Mouse (Mus musculus): Measurements from ENCODE around the gene Ccl25. TPM values are rescaled to one million over a fixed set of nuclear protein-coding genes. Genes with fewer than 3 reads are reported as not detected.
"Not testable (repeated sequence)": the region's sequence is repeated elsewhere in the genome, so short reads cannot be mapped to it uniquely, and the experiment has no call there.

Gene Ccl25
- polyA plus RNA-seq, 1 experiment from 2014 or later, result 17.8 TPM

DNA sequence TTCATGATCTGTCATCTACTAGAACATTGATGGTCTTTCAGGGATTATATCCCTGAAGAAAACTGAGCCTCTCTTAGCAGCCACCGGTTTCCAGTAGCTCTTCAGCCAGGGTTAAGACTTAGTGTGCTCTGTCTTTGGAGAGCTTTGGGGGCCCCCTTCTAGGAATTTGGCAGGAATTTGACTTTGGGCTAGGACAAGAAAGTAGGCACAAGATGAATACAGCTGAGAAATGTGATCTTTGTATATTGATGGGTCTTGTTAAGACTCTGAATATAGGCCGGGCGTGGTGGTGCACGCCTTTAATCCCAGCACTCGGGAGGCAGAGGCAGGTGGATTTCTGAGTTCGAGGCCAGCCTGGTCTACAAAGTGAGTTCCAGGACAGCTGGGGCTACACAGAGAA lies 27.6 kb downstream of the Ccl25 start:
- not testable (repeated sequence) for H3K4me1 ChIP-seq (ENCODE audit: control insufficient read depth, insufficient read depth, low read length); H3K27ac ChIP-seq (ENCODE audit: low read depth, low read length); H3K4me3 ChIP-seq (ENCODE audit: low read depth, low read length); DNase-seq (ENCODE audit: low spot score, missing footprints); H3K27me3 ChIP-seq (ENCODE audit: control insufficient read depth, insufficient read depth, low read length); H3K9me3 ChIP-seq (ENCODE audit: control insufficient read depth, low read length); H3K36me3 ChIP-seq (ENCODE audit: control insufficient read depth, insufficient read depth, low read length); H3K4me2 ChIP-seq; ATAC-seq (ENCODE audit: low FRiP score); H3K9ac ChIP-seq (ENCODE audit: low read length)
- WGBS, result 89% methylated on average over 5 of the region's 6 CpGs

DNA sequence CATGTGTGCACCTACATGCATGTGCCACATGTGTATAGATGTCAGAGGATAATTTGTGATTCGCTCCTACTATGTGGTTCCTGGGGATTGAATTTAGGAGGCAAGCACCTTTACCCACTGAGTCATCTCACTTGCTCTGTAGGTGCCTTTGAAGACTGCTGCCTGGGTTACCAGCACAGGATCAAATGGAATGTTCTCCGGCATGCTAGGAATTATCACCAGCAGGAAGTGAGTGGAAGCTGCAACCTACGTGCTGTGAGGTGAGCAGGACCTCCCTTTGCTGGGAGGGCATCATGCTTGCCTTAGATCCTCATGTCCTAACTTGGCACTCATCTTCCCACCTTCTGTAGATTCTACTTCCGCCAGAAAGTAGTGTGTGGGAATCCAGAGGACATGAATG lies 28.7 kb downstream of the Ccl25 start:
- Histone ChIP-seq H3K4me1 (ENCODE audit: control insufficient read depth, insufficient read depth, low read length) (no peaks in the 10 kb centered on the region), H3K9me3 (ENCODE audit: control insufficient read depth, low read length) (no peaks in the 10 kb centered on the region), H3K9ac (ENCODE audit: low read length) (no peak overlapping the region), H3K4me3 (ENCODE audit: low read depth, low read length) (no peak overlapping the region), H3K36me3 (ENCODE audit: control insufficient read depth, insufficient read depth, low read length) (no peaks in the 10 kb centered on the region), H3K27me3 (ENCODE audit: control insufficient read depth, insufficient read depth, low read length) (no peaks in the 10 kb centered on the region), H3K27ac (ENCODE audit: low read depth, low read length) (no peak overlapping the region), H3K4me2 (no peak overlapping the region)
- ATAC-seq (ENCODE audit: low FRiP score), result no peak
- WGBS, result 81% methylated on average over 4 of the region's 4 CpGs
- no peak for DNase-seq (ENCODE audit: low spot score, missing footprints)

DNA sequence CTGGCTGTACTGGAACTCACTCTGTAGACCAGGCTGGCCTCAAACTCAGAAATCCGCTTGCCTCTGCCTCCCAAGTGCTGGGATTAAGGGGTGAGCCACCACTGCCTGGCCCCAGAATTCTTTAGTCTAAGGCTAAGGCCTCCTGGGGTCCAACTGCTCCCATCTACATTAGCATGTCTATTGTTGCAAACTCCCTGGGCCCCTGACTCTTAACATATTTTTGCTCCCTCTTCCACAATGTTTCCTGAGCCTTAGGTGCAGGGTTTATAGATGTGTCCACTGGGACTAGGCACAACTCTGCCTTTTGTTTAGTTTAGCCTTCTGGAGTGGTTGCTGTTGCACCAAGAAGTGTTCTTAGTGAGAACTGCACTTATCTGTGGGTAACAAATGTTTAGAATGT lies 29.5 kb downstream of the Ccl25 start:
- DNase-seq (ENCODE audit: low spot score, missing footprints) (no peak), ATAC-seq (ENCODE audit: low FRiP score) (no peak)
- no peak overlapping the region for H3K9ac ChIP-seq (ENCODE audit: low read length)
- H3K36me3 ChIP-seq (ENCODE audit: control insufficient read depth, insufficient read depth, low read length), result no peaks in the 10 kb centered on the region
- no peaks in the 10 kb centered on the region for H3K9me3 ChIP-seq (ENCODE audit: control insufficient read depth, low read length)
- no peak overlapping the region for H3K27ac ChIP-seq (ENCODE audit: low read depth, low read length)
- WGBS, result 62% methylated on average over 1 of the region's 1 CpGs
- H3K4me3 ChIP-seq (ENCODE audit: low read depth, low read length), result no peak overlapping the region
- H3K4me2 ChIP-seq, result no peak overlapping the region
- H3K4me1 ChIP-seq (ENCODE audit: control insufficient read depth, insufficient read depth, low read length), result no peaks in the 10 kb centered on the region
- H3K27me3 ChIP-seq (ENCODE audit: control insufficient read depth, insufficient read depth, low read length), result no peaks in the 10 kb centered on the region

DNA sequence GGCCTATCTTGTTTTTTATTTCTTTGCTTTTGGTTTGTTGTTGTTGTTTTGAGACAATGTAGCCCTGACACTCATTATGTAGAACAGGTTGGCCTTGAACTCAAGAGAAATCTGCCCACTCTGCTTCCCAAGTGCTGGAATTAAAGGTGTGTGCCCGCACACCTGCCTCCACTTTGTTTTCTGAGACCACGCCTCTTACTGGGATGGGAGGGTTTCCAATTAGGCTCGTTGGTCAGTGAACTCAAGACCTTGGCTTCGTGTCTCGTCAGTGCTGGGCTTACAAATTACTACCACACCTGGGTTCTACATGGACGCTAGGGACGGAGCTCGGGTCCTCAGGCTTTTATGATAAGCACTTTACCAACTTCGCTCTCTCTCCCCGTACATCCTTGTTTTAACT lies 30.4 kb downstream of the Ccl25 start:
- WGBS, result 95% methylated on average over 10 of the region's 10 CpGs
- H3K4me1 ChIP-seq (ENCODE audit: control insufficient read depth, insufficient read depth, low read length), result no peaks in the 10 kb centered on the region
- ATAC-seq (ENCODE audit: low FRiP score) (no peak), DNase-seq (ENCODE audit: low spot score, missing footprints) (no peak)
- H3K27me3 ChIP-seq (ENCODE audit: control insufficient read depth, insufficient read depth, low read length), result no peaks in the 10 kb centered on the region
- no peak overlapping the region for H3K4me2 ChIP-seq
- no peak overlapping the region for H3K27ac ChIP-seq (ENCODE audit: low read depth, low read length)
- no peak overlapping the region for H3K9ac ChIP-seq (ENCODE audit: low read length)
- no peaks in the 10 kb centered on the region for H3K36me3 ChIP-seq (ENCODE audit: control insufficient read depth, insufficient read depth, low read length)
- no peak overlapping the region for H3K4me3 ChIP-seq (ENCODE audit: low read depth, low read length)
- no peaks in the 10 kb centered on the region for H3K9me3 ChIP-seq (ENCODE audit: control insufficient read depth, low read length)

DNA sequence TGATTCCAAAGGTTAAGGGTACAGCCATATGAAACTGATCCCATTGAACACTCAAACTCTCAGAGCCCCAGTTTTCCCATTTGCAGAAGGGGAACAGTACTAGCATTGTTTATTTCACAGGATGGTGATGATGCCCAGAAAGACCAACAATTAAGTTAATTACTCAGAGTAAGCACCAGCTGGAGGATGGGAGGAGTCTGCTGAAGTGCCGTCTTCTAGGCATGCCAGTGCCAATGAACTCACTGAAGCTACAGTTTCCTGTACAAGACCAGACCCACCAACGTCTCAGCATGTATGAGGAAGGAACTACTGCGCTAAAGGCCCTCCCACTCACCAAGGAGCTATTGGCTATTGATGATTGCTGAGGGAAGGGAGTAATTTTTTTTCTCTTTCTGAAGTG lies 34.4 kb downstream of the Ccl25 start:
- no peak overlapping the region for H3K4me3 ChIP-seq (ENCODE audit: low read depth, low read length)
- H3K36me3 ChIP-seq (ENCODE audit: control insufficient read depth, insufficient read depth, low read length), result no peaks in the 10 kb centered on the region
- H3K27me3 ChIP-seq (ENCODE audit: control insufficient read depth, insufficient read depth, low read length), result no peaks in the 10 kb centered on the region
- H3K27ac ChIP-seq (ENCODE audit: low read depth, low read length), result no peak overlapping the region
- no peak overlapping the region for H3K4me2 ChIP-seq
- DNase-seq (ENCODE audit: low spot score, missing footprints) (no peak), ATAC-seq (ENCODE audit: low FRiP score) (no peak)
- H3K9me3 ChIP-seq (ENCODE audit: control insufficient read depth, low read length), result no peaks in the 10 kb centered on the region
- 77% methylated on average over 3 of the region's 3 CpGs for WGBS
- no peaks in the 10 kb centered on the region for H3K4me1 ChIP-seq (ENCODE audit: control insufficient read depth, insufficient read depth, low read length)
- no peak overlapping the region for H3K9ac ChIP-seq (ENCODE audit: low read length)

DNA sequence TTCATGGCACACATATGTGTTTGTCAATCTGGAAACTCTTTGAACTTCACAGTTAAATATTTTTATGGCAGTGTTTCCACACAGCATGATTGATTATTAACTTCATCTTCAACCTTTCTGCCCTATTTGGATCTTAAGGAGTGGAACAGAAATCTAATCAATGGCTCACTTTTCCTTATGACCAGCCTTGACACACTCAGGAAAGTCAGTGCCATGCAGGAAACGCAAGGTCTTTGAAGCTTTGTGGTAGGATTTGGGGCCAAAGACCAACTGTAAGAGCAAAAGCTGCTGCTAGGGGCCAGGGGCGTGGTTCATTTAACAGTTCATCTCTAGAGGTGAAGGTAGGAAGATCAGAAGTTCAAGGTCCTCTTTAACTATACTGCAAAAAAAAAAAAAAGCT lies 35.9 kb downstream of the Ccl25 start:
- WGBS, result 90% methylated on average over 2 of the region's 2 CpGs
- no peaks in the 10 kb centered on the region for H3K27me3 ChIP-seq (ENCODE audit: control insufficient read depth, insufficient read depth, low read length)
- H3K4me2 ChIP-seq, result no peak overlapping the region
- no peak overlapping the region for H3K9ac ChIP-seq (ENCODE audit: low read length)
- H3K4me1 ChIP-seq (ENCODE audit: control insufficient read depth, insufficient read depth, low read length), result no peaks in the 10 kb centered on the region
- H3K4me3 ChIP-seq (ENCODE audit: low read depth, low read length), result no peak overlapping the region
- DNase-seq (ENCODE audit: low spot score, missing footprints), result no peak
- ATAC-seq (ENCODE audit: low FRiP score), result no peak
- H3K9me3 ChIP-seq (ENCODE audit: control insufficient read depth, low read length), result no peaks in the 10 kb centered on the region
- no peaks in the 10 kb centered on the region for H3K36me3 ChIP-seq (ENCODE audit: control insufficient read depth, insufficient read depth, low read length)
- H3K27ac ChIP-seq (ENCODE audit: low read depth, low read length), result no peak overlapping the region

DNA sequence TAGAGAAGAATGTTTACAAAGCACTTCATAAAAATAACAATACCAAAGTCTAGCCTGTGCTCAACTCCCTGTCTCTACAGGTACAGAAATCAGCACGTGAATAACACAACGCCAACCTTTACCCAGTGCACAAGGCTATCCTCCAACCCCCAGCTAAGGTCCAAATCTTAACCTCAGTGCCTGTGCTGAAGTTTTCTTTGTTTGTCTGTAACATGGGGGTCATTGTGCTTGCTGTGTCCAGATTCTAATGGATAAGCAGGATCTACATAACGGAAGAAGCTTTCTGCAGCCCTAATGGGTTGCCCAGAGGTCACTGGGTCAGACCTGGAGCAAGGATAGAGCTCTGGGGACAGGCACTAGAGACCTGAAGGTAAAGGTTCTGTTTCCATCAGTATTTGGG lies 41.2 kb downstream of the Ccl25 start:
- no peaks in the 10 kb centered on the region for H3K9me3 ChIP-seq (ENCODE audit: control insufficient read depth, low read length)
- WGBS, result 84% methylated on average over 3 of the region's 3 CpGs
- no peak overlapping the region for H3K4me2 ChIP-seq
- no peak overlapping the region for H3K27ac ChIP-seq (ENCODE audit: low read depth, low read length)
- H3K4me3 ChIP-seq (ENCODE audit: low read depth, low read length), result no peak overlapping the region
- H3K4me1 ChIP-seq (ENCODE audit: control insufficient read depth, insufficient read depth, low read length), result no peaks in the 10 kb centered on the region
- DNase-seq (ENCODE audit: low spot score, missing footprints) (no peak), ATAC-seq (ENCODE audit: low FRiP score) (no peak)
- no peak overlapping the region for H3K9ac ChIP-seq (ENCODE audit: low read length)
- H3K36me3 ChIP-seq (ENCODE audit: control insufficient read depth, insufficient read depth, low read length), result no peaks in the 10 kb centered on the region
- H3K27me3 ChIP-seq (ENCODE audit: control insufficient read depth, insufficient read depth, low read length), result no peaks in the 10 kb centered on the region

DNA sequence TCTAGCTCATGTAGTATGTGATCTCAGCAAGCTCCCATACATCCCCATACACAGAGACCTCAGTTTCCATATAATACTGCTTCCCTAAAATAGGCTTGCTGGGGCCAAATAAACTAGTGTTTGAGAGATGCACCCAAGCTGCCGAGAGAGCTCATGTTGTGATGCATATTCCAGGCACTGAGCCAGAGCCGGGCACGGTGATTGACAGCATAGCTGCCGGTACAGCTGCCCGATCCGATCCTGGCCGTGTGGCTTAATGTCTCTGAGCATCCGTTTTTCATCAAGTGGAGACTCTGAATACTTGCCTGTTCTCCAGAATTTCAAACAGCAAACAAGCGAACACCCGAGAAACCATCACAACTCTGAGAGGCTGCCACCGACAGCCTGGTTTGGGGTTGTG lies 42.8 kb downstream of the Ccl25 start:
- Histone ChIP-seq H3K4me1 (ENCODE audit: control insufficient read depth, insufficient read depth, low read length) (no peaks in the 10 kb centered on the region), H3K27ac (ENCODE audit: low read depth, low read length) (no peak overlapping the region), H3K9me3 (ENCODE audit: control insufficient read depth, low read length) (no peaks in the 10 kb centered on the region), H3K27me3 (ENCODE audit: control insufficient read depth, insufficient read depth, low read length) (no peaks in the 10 kb centered on the region), H3K9ac (ENCODE audit: low read length) (no peak overlapping the region), H3K4me3 (ENCODE audit: low read depth, low read length) (no peak overlapping the region), H3K36me3 (ENCODE audit: control insufficient read depth, insufficient read depth, low read length) (no peaks in the 10 kb centered on the region), H3K4me2 (no peak overlapping the region)
- DNase-seq (ENCODE audit: low spot score, missing footprints), result no peak
- WGBS, result 87% methylated on average over 11 of the region's 11 CpGs
- ATAC-seq (ENCODE audit: low FRiP score), result no peak

DNA sequence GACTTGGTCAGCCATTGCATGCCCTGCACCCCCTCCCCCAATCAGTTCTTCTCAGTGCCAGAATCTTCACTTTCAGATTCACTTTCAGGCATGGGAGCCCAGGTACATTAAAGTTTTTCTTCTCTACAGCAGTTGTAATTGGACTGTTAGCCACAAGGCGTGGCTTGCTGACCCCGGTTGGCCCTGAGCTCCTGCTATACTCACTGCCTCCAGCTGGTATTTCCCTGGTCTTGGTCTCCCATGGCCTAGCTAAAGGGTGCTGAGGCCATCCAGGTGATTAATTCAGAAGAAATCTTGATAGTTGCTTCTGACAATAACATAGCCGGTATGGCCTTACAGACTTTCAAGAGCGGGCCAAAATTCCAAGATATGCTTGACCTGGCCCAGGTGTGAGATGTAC lies 43.5 kb downstream of the Ccl25 start:
- H3K27ac ChIP-seq (ENCODE audit: low read depth, low read length), result no peak overlapping the region
- WGBS, result 90% methylated on average over 4 of the region's 4 CpGs
- H3K9ac ChIP-seq (ENCODE audit: low read length), result no peak overlapping the region
- no peaks in the 10 kb centered on the region for H3K4me1 ChIP-seq (ENCODE audit: control insufficient read depth, insufficient read depth, low read length)
- H3K36me3 ChIP-seq (ENCODE audit: control insufficient read depth, insufficient read depth, low read length), result no peaks in the 10 kb centered on the region
- H3K4me3 ChIP-seq (ENCODE audit: low read depth, low read length), result no peak overlapping the region
- no peak for ATAC-seq (ENCODE audit: low FRiP score)
- no peak overlapping the region for H3K4me2 ChIP-seq
- H3K9me3 ChIP-seq (ENCODE audit: control insufficient read depth, low read length), result no peaks in the 10 kb centered on the region
- no peaks in the 10 kb centered on the region for H3K27me3 ChIP-seq (ENCODE audit: control insufficient read depth, insufficient read depth, low read length)
- no peak for DNase-seq (ENCODE audit: low spot score, missing footprints)

DNA sequence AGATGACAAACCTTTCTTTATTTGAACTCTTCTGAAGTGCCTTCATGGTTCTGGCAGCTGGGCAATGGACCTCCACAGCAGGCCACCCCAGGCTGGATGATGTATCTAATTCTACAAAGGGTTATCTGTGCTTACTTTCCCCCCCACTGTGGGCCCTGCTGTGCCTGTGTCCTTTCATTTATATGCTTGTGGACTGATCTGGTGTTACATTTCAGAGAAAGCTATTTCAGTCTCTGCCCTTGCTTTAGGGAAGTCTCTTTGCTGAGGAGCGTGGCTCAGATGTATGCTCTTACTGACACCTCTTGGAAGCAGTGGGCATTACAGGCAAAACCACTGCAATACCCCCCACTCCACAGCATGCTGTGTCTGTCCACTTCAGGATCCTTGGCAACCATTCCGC lies 45.1 kb downstream of the Ccl25 start:
- no peaks in the 10 kb centered on the region for H3K9me3 ChIP-seq (ENCODE audit: control insufficient read depth, low read length)
- no peak overlapping the region for H3K4me3 ChIP-seq (ENCODE audit: low read depth, low read length)
- no peaks in the 10 kb centered on the region for H3K4me1 ChIP-seq (ENCODE audit: control insufficient read depth, insufficient read depth, low read length)
- H3K36me3 ChIP-seq (ENCODE audit: control insufficient read depth, insufficient read depth, low read length), result no peaks in the 10 kb centered on the region
- no peak overlapping the region for H3K4me2 ChIP-seq
- 29% methylated on average over 2 of the region's 2 CpGs for WGBS
- ATAC-seq (ENCODE audit: low FRiP score), result peak; percentile 63
- DNase-seq (ENCODE audit: low spot score, missing footprints), result no peak
- no peak overlapping the region for H3K27ac ChIP-seq (ENCODE audit: low read depth, low read length)
- no peaks in the 10 kb centered on the region for H3K27me3 ChIP-seq (ENCODE audit: control insufficient read depth, insufficient read depth, low read length)
- H3K9ac ChIP-seq (ENCODE audit: low read length), result no peak overlapping the region

Data from midbrain, embryonic 11.5 days (tissue).